Mouse (Mus musculus) brain, embryonic 18.5 days (tissue): ENCODE measurements around the gene Fhl2.
"Not testable (repeated sequence)": the region's sequence is repeated elsewhere in the genome, so short reads cannot be mapped to it uniquely, and the experiment has no call there.

ENCODE experiments used
- DNase-seq: peaks from one replicate; pipeline ENCODE4 v3.0.0-alpha.2; 2012; ENCODE audit warnings: low read depth, low spot score

Fhl2 gene

DNA sequence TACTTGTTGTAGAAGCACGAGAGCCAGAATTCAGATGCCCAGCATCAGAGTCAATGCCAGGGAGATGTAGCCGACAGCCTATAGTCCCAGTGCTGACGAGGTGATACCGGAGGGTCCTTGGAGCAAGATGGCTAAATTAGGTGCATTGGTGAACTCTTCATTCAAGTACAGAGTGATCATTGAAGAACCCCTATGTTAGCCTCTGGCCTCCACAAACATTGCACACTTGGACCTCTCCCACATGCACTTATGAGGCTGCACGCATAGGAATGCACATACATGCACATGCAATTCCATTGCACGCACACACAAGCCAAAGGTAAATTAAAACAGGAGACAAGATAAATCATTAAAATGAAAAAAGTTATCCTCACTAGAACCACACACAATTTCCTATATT is 3.4 kb downstream of the Fhl2 start:
- no peak for DNase-seq

DNA sequence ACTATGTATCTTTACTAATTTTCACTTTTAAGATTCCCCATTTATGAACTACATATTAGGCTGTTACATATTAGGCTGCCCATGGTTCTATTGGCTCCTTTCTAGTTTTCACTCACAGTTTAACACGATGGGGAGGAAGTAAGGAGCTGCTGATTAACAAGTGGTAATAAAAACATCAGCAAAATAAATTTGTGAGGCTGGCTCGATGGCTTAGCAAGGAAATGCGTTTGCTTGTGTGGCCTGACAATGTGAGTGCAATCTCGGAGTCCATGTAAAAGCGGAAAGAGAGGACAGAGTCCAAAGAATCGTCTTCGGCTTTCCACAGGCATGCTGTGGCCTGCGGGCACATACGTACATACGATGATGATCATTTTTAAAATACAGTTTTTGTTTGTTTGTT is 4.3 kb downstream of the Fhl2 start:
- DNase-seq: no peak

DNA sequence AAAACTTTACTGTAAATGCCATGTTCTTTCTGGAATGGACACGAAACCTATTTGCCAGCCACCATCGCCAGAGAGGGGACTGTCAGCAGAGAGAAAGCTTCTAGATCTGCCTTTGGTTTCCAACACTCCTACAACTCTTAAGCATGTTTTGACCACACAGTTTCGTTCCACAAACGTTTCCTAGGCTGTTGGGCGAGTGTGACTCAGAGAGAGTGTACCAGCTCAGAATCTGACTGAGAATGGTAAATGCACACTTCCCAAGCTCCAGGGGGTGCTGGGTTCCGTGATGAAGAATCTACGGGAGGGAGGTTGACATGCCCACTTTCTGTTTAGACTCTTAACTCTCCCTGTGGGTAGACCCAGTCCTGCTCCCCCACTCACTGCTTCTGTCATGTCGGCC is 5.7 kb downstream of the Fhl2 start:
- no peak for DNase-seq

DNA sequence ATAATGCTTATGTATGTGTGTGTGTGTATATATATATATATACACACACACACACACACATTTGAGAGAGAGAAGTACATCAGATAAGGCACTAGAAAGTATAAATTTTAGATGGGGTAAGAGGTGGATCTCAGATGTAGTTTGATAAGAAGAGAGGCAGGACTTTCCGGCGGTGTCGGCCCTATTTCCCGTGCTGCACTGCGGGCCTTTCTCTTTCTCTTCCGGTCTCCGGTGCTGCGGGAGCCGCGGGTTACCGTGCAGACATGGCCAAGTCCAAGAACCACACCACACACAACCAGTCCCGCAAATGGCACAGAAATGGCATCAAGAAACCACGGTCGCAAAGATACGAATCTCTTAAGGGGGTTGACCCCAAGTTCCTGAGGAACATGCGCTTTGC is 7.9 kb downstream of the Fhl2 start:
- DNase-seq: not testable (repeated sequence)

DNA sequence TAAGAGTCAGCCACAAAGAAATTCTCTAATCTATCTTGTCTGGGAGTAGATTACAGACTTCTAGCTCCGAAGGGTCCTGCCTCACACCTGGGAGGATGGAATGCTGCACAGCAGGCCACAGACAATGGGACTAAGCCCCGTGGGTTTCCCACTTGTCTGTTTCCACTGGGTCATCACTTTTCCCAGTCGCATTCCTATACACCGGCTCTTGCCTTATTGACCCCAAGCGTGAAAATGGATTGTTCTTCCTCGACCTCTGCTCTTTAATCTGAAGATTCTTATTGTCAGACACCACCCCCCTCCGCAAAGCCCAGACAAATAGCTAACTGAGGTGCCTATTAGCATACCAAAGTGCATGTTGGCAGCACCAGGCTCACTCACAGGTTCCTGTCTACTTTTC is 10.4 kb downstream of the Fhl2 start:
- no peak for DNase-seq

DNA sequence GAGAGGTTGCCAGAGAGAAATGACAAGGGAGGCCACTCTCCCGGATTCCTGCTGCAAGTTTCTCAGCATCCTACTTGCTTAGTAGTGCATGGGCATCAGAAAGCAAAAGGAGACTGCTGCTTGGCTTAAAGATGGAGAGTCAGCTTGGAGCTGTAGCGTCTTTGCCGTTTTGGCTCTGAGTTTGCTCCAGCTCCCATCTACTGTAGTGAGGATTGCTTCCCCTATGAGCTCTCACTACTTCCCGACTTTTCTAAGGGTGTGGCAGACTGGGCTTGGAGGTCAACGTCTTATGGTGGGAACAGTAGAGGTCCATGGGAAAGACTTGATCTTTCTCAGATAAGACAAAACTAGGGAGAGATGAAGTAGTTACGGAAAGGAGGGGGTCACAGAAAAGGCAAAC is 15.9 kb downstream of the Fhl2 start:
- DNase-seq: no peak

DNA sequence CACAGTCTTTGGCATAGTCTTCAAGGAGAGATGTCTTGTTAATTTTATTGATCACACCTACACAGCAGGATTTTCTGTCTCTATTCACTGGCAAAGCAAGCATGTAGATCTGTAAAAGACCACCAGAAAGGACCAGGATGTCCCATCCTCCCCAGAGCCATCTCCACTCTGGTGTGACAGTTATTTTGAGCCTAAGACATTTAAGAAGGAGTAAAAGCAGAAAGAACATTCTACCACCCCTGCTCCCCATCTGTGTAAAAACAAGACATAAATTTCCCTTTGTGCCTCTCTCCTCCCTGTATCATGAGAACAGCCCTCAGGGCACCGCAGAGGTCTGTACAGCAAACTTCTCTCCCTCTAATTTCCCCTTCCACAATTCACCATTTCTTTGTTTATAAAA is 18.0 kb downstream of the Fhl2 start:
- DNase-seq: no peak

DNA sequence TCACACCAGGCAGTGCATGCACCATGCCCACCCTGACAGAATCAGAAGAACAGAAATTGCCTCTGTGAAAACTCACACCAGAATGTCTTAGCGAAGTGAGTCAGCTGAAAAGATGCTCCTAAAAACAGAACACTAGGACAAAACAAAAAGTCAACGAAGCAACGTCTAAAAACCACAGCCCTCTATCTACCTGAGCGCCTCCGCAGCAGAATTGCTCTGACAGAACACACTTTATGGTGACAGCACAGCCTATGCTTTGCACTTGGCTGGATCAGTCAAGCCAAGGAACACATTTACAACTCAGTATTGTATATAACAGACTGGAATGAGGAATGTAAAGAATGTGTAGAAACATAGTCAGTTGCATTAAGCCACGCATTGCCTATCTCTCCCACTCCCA is 18.4 kb downstream of the Fhl2 start:
- DNase-seq: no peak

DNA sequence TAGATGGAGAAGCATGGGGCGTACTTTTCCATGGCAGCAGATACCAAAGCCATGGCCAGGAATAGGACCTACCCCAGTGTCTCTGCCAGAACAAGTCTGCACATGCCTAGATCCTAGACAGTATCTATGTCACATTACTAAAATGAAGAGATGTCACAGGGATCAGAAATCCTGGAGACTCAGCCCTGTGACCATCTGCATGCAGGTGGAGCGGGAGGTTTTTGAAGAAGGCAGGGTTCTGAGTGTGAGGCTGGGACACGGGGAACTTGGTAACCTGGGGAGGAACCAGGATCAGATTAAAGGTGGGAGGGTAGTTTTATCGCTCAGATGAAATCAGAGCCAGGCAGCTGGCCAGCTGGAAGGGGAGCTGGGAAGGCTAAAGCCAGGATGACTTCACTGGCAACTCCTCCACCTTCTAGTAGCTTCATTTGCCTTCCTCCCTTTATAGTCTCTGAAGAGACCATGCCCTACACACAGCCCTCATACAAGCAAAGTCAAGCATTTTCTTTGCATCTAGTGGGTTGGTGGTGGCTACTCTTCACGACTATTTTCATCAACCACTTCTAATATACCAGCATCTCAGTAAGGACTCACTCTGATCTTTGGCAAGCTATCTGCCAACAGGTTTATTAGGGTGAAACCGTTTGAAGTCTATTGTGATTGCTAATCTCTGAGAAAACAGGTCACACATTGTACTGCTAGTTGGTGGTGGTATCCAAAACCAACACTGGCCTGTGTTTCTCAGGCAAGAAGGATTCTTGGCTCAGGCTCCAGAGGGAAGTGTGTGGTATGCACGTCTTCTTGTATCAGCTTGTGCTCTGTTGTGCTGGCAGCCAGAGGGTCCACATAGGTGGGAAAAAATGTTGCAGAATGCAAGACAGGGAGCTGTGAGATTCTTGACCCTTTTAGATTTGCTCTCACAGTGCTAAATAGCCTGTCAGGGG is 23.2 kb downstream of the Fhl2 start:
- no peak for DNase-seq

DNA sequence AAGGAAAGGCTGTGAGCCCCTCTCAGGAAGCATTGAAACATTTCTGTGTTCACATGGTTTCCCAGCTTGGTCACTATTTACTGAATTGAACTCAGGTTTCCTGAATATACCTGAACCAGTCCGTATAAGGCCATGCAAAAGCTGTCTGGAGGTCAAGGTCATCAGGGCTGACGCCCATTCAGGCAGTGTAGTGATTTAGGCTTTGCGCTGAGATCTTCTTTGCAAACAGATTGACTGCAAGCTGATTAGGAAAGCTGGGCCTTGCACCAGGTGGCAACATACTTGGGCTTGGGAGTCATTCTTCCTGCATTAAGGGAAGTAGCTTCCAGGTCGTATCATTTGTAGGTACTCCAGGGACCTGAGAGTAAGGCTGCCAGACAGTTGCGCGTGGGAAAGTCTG is 25.0 kb downstream of the Fhl2 start:
- no peak for DNase-seq

DNA sequence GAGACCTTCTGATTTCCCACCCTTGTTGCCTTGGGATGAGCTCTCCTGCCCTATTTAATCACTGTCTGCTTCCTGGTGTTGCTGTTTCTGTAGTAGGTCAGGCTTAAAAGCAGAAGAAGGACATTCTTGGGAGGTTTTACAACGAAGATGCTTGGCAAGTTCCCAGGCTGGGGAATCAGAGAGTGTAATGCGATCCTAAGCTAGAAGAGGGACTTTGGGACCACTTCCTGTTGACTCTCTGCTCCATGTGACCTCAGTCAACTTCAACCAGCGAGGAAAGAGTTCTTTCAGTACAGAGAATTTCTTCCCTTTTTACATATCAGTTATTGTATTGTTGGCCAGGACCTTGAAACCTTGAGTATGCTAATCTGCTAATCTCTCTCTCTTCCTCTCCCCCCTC is 25.7 kb downstream of the Fhl2 start:
- no peak for DNase-seq

DNA sequence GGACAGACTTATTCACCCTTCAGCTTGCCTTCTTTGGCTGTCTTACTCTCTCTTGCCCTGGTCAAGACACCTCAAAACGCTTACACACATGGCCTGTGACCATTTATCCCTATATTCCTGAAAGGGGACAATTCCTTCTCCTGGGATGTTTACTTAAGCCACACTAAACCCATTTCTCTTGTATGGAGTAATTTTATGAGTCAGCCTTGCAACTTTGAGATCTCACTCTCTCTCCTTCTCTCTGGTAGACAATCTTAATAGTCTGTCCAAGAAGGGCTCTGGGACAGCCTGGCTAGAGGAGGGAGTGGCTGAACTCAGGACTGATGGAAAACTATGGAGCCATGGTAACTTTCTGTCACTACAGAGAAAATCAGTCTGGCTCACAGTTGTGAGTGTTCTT is 27.1 kb downstream of the Fhl2 start:
- DNase-seq: no peak

DNA sequence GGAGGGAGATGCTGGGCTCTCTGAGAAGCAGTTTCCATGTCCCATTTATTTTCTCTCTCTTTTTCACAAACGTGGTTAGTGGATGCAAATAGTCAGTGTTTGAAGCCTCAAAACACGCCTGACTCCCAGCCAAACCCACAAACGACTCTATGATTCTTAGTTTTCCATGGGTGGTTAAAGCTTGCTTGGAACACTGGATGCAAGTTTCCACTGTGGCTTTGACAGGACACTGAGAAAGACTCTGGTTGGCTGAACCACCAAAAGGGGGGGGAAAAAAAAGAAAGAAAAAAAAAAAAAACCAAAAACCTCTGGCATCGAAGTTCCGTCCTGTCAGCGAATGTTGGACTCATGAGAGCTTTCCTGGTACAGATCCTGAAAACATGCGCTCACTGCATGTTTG is 27.6 kb downstream of the Fhl2 start:
- DNase-seq: no peak

DNA sequence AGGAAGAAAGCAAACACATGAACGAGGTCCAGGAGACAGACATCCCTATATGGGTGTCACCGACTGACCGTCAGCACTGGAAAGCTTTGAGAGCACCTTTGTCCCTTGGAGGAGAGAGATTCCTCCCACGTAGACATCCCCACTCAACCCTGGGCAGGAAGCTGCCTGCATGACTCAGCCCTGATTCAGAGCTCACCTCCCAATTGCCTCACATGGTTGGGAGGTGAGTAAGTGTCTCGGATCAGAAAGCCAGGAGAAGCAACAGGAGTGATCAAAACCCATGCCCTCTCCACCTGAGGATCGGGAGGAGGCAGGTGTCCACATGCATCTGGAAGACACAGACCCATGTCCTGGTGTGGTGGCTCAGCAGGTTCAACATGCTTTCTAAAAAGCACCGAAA is 28.2 kb downstream of the Fhl2 start:
- DNase-seq: no peak

DNA sequence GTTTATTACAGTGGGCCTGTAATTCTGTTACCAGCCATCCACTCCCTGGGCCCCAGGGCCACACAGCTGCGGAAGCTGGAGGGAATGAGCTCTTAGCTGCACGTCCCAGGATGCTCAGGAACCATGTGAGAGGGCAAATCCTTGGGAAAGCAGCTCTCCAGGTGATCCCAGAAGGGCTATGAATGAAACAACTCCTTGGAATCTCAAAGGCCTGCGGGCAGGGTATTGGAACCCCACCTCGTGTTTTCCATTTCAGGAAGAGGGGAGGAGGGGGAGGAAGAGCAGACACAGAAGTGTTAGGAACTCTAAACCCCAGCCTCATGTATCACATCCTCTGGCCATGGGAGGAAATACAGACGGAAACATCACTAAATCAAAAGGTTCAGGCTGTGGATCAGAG is 28.8 kb downstream of the Fhl2 start:
- DNase-seq: no peak

DNA sequence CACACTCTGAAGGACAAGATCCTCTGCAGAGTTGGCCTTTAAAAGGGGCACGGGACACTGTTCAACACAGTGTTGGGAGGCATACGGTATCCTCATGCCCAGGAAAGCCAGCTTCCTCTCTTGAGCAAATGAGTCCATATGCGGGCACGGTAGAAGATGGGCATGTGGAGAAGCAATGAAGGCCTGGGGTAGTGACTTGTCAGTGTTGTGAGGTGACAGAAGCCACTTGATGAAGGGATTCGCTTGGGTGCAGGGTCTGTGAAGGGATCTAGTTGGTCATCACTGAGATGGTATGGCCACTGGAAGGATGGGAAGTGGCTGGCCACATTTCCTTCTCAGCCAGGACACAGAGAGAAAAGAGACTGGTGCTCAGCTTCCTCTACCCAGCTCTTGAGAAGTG is 32.2 kb downstream of the Fhl2 start:
- no peak for DNase-seq

DNA sequence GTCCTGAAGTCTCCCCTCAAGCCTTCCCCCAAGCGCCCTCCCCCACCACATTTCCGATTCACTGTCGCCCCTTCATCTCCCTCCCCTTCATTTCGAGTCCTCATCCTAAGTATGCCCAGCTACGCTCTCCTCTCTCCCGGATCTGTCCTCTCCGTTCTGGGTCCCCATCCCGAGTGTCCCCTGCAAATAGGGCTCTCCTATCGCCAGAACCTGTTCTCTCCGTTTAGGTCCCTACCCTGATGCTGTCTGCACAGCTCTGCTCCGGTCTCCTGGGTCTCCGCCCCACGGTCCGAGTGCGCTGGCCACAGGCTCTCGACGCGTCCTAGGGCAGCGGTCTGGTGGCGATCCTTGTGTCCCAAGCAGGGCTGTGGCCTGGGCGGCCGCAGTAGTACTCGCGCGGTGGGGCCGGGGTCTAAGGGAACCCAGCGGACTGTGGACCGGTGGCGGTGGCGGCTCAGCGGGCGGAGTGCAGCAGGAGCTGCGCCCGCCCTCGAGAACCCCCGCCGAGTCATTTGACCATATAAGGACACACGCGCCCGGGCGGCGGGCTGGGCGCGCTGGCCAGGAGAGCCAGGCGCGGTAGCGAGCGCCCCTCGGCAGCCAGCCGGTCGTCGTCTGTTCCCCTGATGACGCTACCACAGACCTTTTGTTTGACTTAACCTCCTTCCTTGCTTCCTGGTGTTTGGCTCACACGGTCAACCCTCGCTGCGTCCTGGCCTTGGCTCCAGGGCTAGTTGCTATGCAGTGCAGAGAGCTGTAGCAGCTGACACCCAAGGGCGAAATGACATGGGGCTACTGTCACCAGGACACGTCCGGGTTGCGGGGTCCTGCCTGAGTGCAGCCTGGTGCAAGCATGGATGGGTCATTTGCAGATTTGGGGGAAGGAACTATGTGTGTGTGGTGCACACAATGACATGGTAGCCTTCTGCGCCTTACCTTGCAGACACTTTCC is 33.0 kb downstream of the Fhl2 start:
- DNase-seq: no peak

DNA sequence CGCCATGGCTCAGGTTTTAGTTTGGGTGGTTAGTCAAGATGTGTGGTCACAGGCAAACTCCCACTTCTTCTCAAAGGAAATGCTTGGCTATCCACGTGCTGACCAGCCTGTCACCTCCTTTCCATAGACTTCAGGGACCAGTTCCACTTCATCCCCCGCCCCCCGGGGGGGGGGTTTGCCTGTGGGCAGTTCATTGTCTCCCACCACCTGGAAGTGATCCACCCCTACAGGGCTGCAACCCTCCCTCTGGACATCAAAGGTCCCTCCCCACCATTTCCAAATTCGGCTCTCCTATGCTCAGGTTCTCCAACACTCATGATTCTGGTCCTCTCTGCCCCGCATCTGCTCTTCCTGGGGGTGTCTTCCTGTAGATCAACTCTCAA is 33.7 kb downstream of the Fhl2 start:
- no peak for DNase-seq

DNA sequence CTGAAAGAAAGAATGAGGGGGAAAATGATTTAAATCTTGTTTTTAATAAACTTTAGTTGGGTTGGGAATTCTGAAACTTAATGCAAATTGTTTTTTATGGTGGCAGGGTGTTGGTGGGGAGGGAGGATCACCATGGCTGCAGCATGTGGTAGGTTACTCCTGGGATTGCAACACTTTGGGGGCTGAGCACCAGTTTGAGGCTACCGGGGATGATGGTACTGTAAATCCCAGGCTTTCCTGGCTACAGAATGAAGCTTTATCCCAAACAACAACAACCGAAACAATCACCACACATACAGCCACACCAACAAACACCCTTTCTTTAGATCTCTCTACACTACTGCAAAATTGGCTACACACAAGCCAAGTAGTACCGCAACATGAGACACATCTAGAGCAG is 34.4 kb downstream of the Fhl2 start:
- no peak for DNase-seq

DNA sequence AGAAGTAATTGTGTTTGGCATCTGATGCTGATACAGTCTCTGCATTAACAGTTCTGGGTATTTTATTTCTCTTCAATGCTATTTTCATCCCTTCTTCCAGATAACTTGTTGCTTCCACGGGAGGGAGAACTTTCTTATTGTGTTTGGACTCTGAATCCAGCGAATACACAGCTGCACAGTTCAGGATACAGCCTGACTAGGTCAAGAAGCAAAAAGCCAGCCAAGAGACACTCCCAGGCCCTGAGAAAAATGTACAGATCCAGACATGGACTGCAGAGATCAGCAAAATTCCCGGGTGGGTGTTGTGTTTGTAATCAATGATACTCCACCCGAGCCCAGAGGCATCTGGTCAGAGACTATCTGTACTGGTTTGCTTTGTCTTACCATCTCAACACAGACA is 37.4 kb downstream of the Fhl2 start:
- DNase-seq: no peak

DNA sequence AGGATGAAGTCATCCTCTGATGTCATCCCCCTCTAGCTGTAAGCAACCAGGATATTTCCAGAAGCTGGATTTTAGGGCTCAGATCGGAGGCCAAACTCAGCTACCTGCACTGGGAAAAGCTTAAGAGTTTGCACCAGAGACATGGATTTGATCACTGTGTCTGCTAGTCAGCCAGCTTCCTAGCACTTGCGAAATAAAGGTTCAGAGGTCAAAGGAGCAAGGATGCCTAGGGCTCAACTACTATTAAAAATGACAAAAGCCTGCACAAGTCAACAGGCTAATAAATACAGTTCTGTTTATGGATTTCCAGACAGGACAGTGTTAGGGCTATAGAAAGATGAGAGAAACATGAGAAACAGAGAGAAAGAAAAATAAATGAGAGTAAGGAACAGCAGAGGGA is 38.9 kb downstream of the Fhl2 start:
- no peak for DNase-seq

DNA sequence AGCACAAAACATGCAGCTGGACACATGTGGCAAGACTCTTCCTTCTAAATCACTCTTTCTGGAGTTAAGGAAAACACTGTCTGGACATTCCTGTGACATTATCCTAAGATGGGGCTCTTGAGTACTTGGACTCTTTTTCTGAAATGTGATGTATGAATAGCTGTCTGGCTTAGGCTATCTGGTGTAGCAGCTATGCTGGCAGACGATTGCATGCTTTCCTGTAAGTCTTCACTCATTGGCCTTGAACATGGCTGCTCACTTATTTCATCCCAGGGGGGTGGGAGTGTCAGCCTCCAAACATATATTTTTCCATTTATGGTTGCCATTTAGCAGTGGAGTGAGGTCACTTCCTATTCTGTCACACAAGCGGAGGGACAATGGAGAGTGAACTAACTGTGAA is 42.3 kb downstream of the Fhl2 start:
- DNase-seq: no peak

DNA sequence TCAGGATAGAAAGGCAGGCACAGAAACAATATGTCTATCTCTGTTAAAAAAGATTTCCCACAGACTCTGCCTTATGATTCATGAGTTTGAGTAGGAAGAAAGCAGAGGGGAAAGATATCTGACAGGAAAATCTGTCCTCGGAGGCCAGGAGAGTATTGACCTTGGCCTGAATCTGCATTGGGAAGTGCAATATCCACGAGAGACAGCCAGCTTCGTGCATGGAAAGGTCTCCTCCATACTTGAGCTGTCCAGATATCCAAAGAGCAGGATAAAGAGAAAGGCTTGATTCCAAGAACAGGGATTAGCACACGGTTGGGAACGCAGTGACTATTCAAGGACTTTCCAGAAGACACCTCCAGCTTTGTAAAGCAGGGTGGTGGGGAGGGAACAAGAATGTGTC is 43.2 kb downstream of the Fhl2 start:
- DNase-seq: no peak
